Mouse (Mus musculus): ENCODE results near the gene Hydin. TPM values are rescaled to one million over a fixed set of nuclear protein-coding genes. Genes with fewer than 3 reads are reported as not detected.
"Not testable (repeated sequence)": the region's sequence is repeated elsewhere in the genome, so short reads cannot be mapped to it uniquely, and the experiment has no call there.

Hydin gene
- polyA plus RNA-seq, 1 experiment, result not detected

DNA sequence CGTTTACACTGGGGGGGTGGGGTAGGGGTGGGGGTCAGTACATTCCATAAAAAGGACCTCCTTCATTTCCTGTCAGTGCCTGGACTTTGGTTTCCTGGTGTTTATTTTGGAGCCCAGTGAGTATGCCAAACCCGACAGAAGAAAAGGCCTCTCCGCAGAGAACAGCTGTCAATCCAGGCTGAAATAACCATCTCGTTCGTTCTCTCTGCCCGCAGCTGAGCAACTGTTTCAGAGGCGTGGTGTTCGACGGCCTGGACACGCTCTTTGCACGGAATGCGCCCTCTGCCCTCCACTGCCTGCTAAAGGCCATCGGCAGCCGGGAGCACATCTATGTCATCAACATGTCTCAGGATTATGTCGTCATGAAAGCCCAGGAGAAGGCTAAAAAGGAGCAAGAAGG, 258.5 kb downstream of the Hydin start:
- H3K27me3 ChIP-seq (replicated peaks), result peaks cover 4% of the 10 kb centered on the region
- no peaks in the 10 kb centered on the region for H3K36me3 ChIP-seq (replicated peaks; ENCODE audit: low read length)
- TF ChIP-seq FLI1 (IDR thresholded peaks at IDR 0.05; ENCODE audit: low read length) (no peak), GATA1 (IDR thresholded peaks at IDR 0.05; ENCODE audit: borderline replicate concordance, low read length) (no peak)
- H3K4me3 ChIP-seq (replicated peaks), result peak overlapping the region; percentile 33
- H3K9me3 ChIP-seq, result peaks cover 4% of the 10 kb centered on the region; the same call in 1 of the 2 replicates
- no peaks in the 10 kb centered on the region; the same call in 1 of the 2 replicates for H3K4me1 ChIP-seq

DNA sequence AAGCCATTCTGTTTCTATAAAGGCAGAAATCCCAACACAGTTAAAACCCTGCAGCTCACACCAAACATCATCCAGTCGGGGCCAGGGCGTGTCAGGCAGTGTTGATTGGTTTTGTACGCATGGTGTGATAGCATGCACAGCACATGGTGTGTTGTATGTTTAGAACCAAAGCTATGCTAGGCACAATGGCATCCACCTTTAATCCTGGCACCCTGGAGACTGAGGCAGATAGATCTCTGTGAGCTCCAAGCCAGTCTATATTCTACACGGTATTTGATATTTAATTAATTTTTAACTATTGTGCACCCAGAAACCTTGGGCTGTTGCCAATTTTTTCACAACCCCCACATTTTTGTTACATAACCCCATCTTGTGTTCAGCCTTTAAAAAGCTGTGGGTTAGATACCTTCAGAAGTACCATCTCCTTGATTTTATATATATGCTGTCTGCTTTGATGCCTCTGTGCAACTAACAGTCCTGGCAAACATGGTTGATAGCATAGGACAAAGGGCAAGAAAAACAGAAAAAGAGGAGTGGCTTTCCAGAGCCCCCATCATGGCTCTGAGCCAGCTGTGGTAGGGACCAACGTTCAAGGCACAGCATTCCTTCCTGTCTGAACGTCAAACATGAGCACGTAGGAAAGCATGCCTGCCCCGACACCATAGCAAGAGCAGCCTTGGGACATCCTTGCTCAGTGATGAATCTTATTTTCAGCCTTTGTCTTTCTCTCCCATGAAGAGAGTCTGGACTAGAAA, 263.4 kb downstream of the Hydin start:
- no peak overlapping the region for H3K4me3 ChIP-seq (replicated peaks)
- no peaks in the 10 kb centered on the region for H3K9me3 ChIP-seq
- H3K36me3 ChIP-seq (replicated peaks; ENCODE audit: low read length), result no peaks in the 10 kb centered on the region
- no peak for TF ChIP-seq GATA1 (IDR thresholded peaks at IDR 0.05; ENCODE audit: borderline replicate concordance, low read length)
- no peak for TF ChIP-seq FLI1 (IDR thresholded peaks at IDR 0.05; ENCODE audit: low read length)
- peaks cover 8% of the 10 kb centered on the region for H3K27me3 ChIP-seq (replicated peaks)
- H3K4me1 ChIP-seq, result no peaks in the 10 kb centered on the region; the same call in 1 of the 2 replicates

DNA sequence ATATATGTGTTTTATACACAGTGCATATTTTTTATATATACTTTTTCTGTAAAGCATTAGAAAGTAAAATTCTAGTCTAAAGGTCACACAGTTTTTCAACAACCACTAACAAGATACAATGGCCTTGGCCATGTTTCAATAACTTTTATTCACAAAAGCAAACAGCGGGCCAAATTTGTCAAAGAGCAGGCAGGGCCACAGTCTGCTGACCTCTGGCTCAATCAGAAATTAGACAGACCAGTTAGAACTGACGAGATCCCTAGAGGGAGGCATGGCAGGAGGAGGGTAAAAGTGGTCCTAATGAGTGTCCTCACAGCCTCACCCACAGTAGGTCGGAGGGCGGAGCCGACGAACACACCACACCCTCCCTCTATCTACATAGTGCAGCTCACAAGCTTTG, 267.0 kb downstream of the Hydin start:
- H3K9me3 ChIP-seq, result no peaks in the 10 kb centered on the region
- H3K27me3 ChIP-seq (replicated peaks), result peaks cover 7% of the 10 kb centered on the region
- no peaks in the 10 kb centered on the region for H3K36me3 ChIP-seq (replicated peaks; ENCODE audit: low read length)
- no peak overlapping the region for H3K4me3 ChIP-seq (replicated peaks)
- TF ChIP-seq FLI1 (IDR thresholded peaks at IDR 0.05; ENCODE audit: low read length) (no peak), GATA1 (IDR thresholded peaks at IDR 0.05; ENCODE audit: borderline replicate concordance, low read length) (no peak)
- H3K4me1 ChIP-seq, result no peaks in the 10 kb centered on the region

DNA sequence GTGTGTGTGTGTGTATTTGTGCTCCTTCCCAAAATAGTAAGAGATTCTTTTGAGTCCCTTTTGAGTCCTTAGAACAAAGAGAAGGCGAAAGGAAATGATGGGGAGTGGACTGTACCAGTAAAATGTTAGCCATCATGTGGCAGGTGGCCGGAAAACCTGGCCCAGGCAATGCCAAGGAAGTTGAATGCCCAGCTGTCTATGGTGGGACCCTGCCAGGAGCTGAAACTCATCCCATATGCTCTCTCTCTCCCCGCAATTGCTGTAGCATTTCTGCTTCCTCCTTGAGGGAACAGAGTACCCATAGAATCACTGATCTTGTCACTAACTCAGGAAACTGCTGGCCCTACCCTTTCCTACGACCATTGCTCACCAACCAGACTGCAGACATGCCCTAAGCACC, 271.1 kb downstream of the Hydin start:
- no peaks in the 10 kb centered on the region for H3K4me1 ChIP-seq
- no peaks in the 10 kb centered on the region for H3K9me3 ChIP-seq
- TF ChIP-seq FLI1 (IDR thresholded peaks at IDR 0.05; ENCODE audit: low read length) (no peak), GATA1 (IDR thresholded peaks at IDR 0.05; ENCODE audit: borderline replicate concordance, low read length) (no peak)
- no peak overlapping the region for H3K4me3 ChIP-seq (replicated peaks)
- H3K27me3 ChIP-seq (replicated peaks), result peaks cover 5% of the 10 kb centered on the region
- no peaks in the 10 kb centered on the region for H3K36me3 ChIP-seq (replicated peaks; ENCODE audit: low read length)

DNA sequence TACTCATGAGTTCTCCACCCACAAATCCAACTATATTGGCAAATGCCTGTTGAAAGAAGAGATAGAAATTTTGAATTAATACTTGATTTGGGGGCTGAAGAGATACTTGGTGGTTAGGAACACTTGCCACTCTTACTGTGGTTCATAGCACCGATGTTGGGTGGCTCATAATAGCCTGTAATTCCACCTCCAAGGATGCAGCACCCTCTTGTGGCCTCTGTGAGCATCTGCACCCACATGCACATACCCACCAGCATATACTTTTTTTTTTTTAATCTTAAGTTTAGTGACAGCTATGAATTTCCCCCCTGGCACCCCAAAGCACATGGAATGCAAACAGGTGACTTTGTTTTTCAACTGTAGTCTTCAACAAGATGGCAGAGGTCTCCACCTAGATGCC, 283.6 kb downstream of the Hydin start:
- H3K4me1 ChIP-seq, result no peaks in the 10 kb centered on the region
- no peaks in the 10 kb centered on the region for H3K27me3 ChIP-seq (replicated peaks)
- H3K36me3 ChIP-seq (replicated peaks; ENCODE audit: low read length), result no peaks in the 10 kb centered on the region
- TF ChIP-seq GATA1 (IDR thresholded peaks at IDR 0.05; ENCODE audit: borderline replicate concordance, low read length) (no peak), FLI1 (IDR thresholded peaks at IDR 0.05; ENCODE audit: low read length) (no peak)
- peaks cover 9% of the 10 kb centered on the region for H3K9me3 ChIP-seq
- H3K4me3 ChIP-seq (replicated peaks), result no peak overlapping the region

DNA sequence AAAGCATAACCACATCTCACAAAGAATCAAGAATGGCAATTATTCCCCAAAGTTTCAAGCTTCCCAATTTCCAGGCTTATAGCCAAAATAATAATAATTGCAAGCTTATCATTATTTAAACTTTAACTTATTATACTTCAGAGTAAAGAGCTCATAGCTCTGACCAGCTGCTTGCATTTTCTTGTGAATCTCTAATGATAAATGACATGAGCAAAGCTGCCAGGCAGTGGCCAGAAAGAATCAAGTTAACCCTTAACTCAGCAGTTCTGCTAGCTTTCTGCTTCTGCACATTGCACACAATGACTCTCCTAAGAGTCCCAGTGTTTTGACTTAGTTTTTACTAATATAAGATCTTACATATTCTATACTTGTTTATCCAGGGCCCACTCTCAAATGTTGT, 285.3 kb downstream of the Hydin start:
- H3K4me3 ChIP-seq (replicated peaks); H3K27me3 ChIP-seq (replicated peaks); H3K4me1 ChIP-seq; H3K36me3 ChIP-seq (replicated peaks; ENCODE audit: low read length); H3K9me3 ChIP-seq: not testable (repeated sequence)

DNA sequence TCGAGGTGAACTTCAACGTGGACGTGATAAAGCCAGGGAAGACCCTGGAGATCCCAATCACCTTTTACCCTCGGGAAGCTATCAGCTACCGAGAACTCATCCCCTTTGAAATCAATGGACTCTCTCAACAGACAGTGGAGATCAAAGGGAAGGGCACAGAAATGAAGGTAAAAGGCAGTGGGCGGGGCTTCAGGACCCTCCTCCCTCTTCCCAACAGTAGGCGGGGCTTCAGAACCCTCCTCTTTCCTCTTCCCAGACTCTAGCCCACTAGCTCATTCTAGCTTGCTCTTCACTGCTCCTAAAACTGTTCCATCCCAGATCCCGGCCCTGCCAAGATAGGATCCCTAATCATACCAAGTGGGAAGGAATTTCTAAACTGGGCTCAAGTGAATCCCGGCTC, 325.9 kb downstream of the Hydin start:
- Histone ChIP-seq H3K36me3 (replicated peaks; ENCODE audit: low read length) (no peaks in the 10 kb centered on the region), H3K4me1 (no peaks in the 10 kb centered on the region), H3K9me3 (no peaks in the 10 kb centered on the region), H3K4me3 (replicated peaks) (no peak overlapping the region), H3K27me3 (replicated peaks) (peaks cover 18% of the 10 kb centered on the region)
- TF ChIP-seq FLI1 (IDR thresholded peaks at IDR 0.05; ENCODE audit: low read length) (no peak), GATA1 (IDR thresholded peaks at IDR 0.05; ENCODE audit: borderline replicate concordance, low read length) (no peak)

DNA sequence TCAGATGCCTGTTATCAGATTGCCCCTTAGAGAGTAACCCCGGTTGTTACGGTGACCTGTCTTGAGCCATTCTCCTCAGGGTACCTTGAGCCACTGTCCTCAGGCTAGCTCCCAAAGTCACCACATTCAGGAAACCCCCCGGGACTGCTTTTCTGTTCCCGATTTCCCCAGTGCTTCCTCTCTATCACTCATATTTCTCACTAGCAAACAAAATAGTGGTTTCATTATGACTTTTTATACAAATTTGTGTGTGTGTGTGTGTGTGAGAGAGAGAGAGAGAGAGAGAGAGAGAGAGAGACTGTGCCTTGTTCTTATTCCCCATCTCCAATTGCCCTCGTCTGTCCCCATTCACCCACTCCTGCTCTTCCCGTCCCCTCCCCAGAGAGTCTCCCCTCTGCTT, 327.4 kb downstream of the Hydin start:
- Histone ChIP-seq H3K4me1 (no peaks in the 10 kb centered on the region), H3K4me3 (replicated peaks) (no peak overlapping the region), H3K36me3 (replicated peaks; ENCODE audit: low read length) (no peaks in the 10 kb centered on the region), H3K27me3 (replicated peaks) (peaks cover 24% of the 10 kb centered on the region), H3K9me3 (no peaks in the 10 kb centered on the region)
- TF ChIP-seq FLI1 (IDR thresholded peaks at IDR 0.05; ENCODE audit: low read length) (no peak), GATA1 (IDR thresholded peaks at IDR 0.05; ENCODE audit: borderline replicate concordance, low read length) (no peak)

DNA sequence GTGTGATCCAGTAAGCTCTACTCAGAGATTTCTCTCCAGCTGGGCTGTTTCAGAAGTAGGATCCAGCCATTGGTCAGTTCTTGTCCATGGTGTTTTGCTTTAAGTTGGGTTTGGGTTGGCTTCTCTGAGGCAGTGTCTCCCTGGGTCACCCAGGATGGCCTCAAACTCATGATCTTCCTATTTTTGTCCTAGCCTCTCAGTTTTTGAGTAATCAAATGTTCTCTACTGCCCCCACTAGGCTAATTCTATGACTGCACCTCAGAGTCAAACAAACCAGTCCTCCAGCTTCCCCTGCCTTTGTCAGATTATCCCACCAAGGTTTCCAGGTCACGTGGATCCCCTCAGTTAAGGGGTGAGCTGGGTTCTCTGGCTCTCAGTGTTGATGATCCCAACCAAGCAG, 337.8 kb downstream of the Hydin start:
- Histone ChIP-seq H3K36me3 (replicated peaks; ENCODE audit: low read length) (no peaks in the 10 kb centered on the region), H3K9me3 (no peaks in the 10 kb centered on the region), H3K4me3 (replicated peaks) (no peak overlapping the region), H3K4me1 (peaks cover 16% of the 10 kb centered on the region), H3K27me3 (replicated peaks) (peaks cover 35% of the 10 kb centered on the region)
- TF ChIP-seq FLI1 (IDR thresholded peaks at IDR 0.05; ENCODE audit: low read length), result no peak
- no peak for TF ChIP-seq GATA1 (IDR thresholded peaks at IDR 0.05; ENCODE audit: borderline replicate concordance, low read length)

DNA sequence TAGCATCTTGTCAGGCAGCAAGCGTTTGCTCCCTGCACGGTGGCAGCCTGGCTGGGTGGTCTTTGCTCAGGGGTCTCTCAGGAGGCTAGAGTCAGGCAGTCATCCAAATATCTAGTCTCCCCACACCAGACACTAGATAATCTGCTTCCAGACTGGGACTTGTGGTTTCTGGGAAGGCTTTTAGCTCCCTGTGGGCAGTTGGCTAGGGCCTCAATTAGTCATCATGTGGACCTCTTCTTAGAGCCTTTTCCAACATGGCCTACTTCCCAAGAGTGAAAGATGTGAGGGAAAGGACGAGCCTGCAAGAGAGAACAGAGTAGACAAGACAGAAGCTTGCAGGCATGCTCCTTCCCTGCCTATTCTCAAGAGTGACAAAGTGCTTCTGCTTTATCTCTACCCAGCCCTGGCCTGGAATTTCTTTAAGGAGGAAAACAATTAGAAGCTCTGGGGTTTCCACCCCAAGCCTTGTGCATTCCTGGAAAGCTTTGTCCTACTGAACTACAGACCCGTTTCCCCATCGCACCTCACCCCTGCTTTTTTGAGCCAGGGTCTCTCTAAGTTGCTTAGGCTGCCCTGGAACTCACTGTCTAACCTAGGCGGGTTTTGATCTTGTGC, 338.7 kb downstream of the Hydin start:
- Histone ChIP-seq H3K4me3 (replicated peaks) (no peak overlapping the region), H3K36me3 (replicated peaks; ENCODE audit: low read length) (no peaks in the 10 kb centered on the region), H3K4me1 (peaks cover 16% of the 10 kb centered on the region), H3K27me3 (replicated peaks) (peaks cover 39% of the 10 kb centered on the region), H3K9me3 (no peaks in the 10 kb centered on the region)
- TF ChIP-seq GATA1 (IDR thresholded peaks at IDR 0.05; ENCODE audit: borderline replicate concordance, low read length), result no peak
- TF ChIP-seq FLI1 (IDR thresholded peaks at IDR 0.05; ENCODE audit: low read length), result no peak
